Mouse (Mus musculus) kidney, postnatal 36 days (tissue): ENCODE measurements around the gene Lsp1.

Experiments used
- DNase-seq, 2 experiments: peaks; one replicate each; pipeline ENCODE4 v3.0.0; 2021 to 2022; ENCODE audit warnings: mixed read lengths in 2 of 2

Lsp1 gene

GRCm38 (mm10) chr7:142542771-142543303 is 82.2 kb downstream of the Lsp1 start:
- DNase-seq = no peak
